Mouse (Mus musculus) kidney, postnatal 10 days (tissue): ENCODE data around the gene Cep57l1.

Source experiments
- DNase-seq: peaks from one replicate; pipeline ENCODE4 v3.0.0; 2021; ENCODE audit warnings: mixed read lengths

The Cep57l1 gene

GRCm38 (mm10) chr10:41814305-41814853, 4.7 kb upstream of the Cep57l1 start:
- no peak for DNase-seq

GRCm38 (mm10) chr10:41812566-41812965, 2.9 kb upstream of the Cep57l1 start:
- no peak for DNase-seq

- DNase-seq: no peak
Measured at GRCm38 (mm10) chr10:41810564-41811455, 1.1 kb upstream of the Cep57l1 start.

GRCm38 (mm10) chr10:41809080-41809770, 446 bp downstream of the Cep57l1 start:
- DNase-seq: peak; percentile 89

- DNase-seq: no peak
Measured at GRCm38 (mm10) chr10:41805729-41806355, 3.8 kb downstream of the Cep57l1 start.

- no peak for DNase-seq
Measured at GRCm38 (mm10) chr10:41804711-41805110, 5.0 kb downstream of the Cep57l1 start.

GRCm38 (mm10) chr10:41803467-41803866, 6.2 kb downstream of the Cep57l1 start:
- DNase-seq: no peak

- DNase-seq: no peak
Measured at GRCm38 (mm10) chr10:41797253-41797652, 12.4 kb downstream of the Cep57l1 start.

GRCm38 (mm10) chr10:41792375-41792774, 17.3 kb downstream of the Cep57l1 start:
- DNase-seq: no peak

- DNase-seq: no peak
Measured at GRCm38 (mm10) chr10:41767254-41767653, 42.4 kb downstream of the Cep57l1 start.

- DNase-seq: no peak
Measured at GRCm38 (mm10) chr10:41766280-41766679, 43.4 kb downstream of the Cep57l1 start.

- no peak for DNase-seq
Measured at GRCm38 (mm10) chr10:41765586-41765985, 44.1 kb downstream of the Cep57l1 start.

GRCm38 (mm10) chr10:41763741-41764385, 45.8 kb downstream of the Cep57l1 start:
- no peak for DNase-seq

GRCm38 (mm10) chr10:41760866-41761265, 48.8 kb downstream of the Cep57l1 start:
- no peak for DNase-seq

GRCm38 (mm10) chr10:41758041-41758440, 51.6 kb downstream of the Cep57l1 start:
- no peak for DNase-seq

- DNase-seq: no peak
Measured at GRCm38 (mm10) chr10:41757226-41757625, 52.4 kb downstream of the Cep57l1 start.

- no peak for DNase-seq
Measured at GRCm38 (mm10) chr10:41751867-41752480, 57.7 kb downstream of the Cep57l1 start.

- no peak for DNase-seq
Measured at GRCm38 (mm10) chr10:41749306-41749705, 60.4 kb downstream of the Cep57l1 start.

- DNase-seq: peak; percentile 21
Measured at GRCm38 (mm10) chr10:41746554-41746953, 63.1 kb downstream of the Cep57l1 start.

- DNase-seq: no peak
Measured at GRCm38 (mm10) chr10:41744006-41744405, 65.7 kb downstream of the Cep57l1 start.

GRCm38 (mm10) chr10:41740221-41740620, 69.5 kb downstream of the Cep57l1 start:
- no peak for DNase-seq

- no peak for DNase-seq
Measured at GRCm38 (mm10) chr10:41737245-41737644, 72.4 kb downstream of the Cep57l1 start.
